Mouse (Mus musculus): ENCODE results near the gene Mrrf. TPM values are rescaled to one million over a fixed set of nuclear protein-coding genes. Genes with fewer than 3 reads are reported as not detected.
"Not testable (repeated sequence)": the region's sequence is repeated elsewhere in the genome, so short reads cannot be mapped to it uniquely, and the experiment has no call there.

Mrrf gene
- polyA plus RNA-seq, 1 experiment from 2014 or later, result 39.9 TPM

GRCm38 (mm10) chr2:36184876-36185275, 48.7 kb downstream of the Mrrf start:
- no peak overlapping the region for H3K9ac ChIP-seq (ENCODE audit: low read length)
- H3K36me3 ChIP-seq (ENCODE audit: control insufficient read depth, insufficient read depth, low read length), result 0 out of 2 replicates have a peak, but pooled peaks cover 3% of the 10 kb centered on the region
- H3K4me2 ChIP-seq (ENCODE audit: low read length), result no peak overlapping the region
- WGBS, result 78% methylated on average over 6 of the region's 6 CpGs
- H3K27me3 ChIP-seq (replicated peaks; ENCODE audit: control insufficient read depth, insufficient read depth, low read length), result no peaks in the 10 kb centered on the region
- DNase-seq (ENCODE audit: low spot score), result no peak
- no peak overlapping the region for H3K27ac ChIP-seq (ENCODE audit: low read depth, low read length)
- H3K4me3 ChIP-seq (ENCODE audit: low read depth, low read length), result no peak overlapping the region
- no peaks in the 10 kb centered on the region for H3K9me3 ChIP-seq (replicated peaks; ENCODE audit: control insufficient read depth, low read length)
- no peak for ATAC-seq
- H3K4me1 ChIP-seq (ENCODE audit: control insufficient read depth, insufficient read depth, low read length), result no peaks in the 10 kb centered on the region

- WGBS, result 90% methylated on average over 6 of the region's 6 CpGs
- not testable (repeated sequence) for H3K27me3 ChIP-seq (replicated peaks; ENCODE audit: control insufficient read depth, insufficient read depth, low read length); H3K9ac ChIP-seq (ENCODE audit: low read length); H3K4me1 ChIP-seq (ENCODE audit: control insufficient read depth, insufficient read depth, low read length); DNase-seq (ENCODE audit: low spot score); H3K36me3 ChIP-seq (ENCODE audit: control insufficient read depth, insufficient read depth, low read length); H3K27ac ChIP-seq (ENCODE audit: low read depth, low read length); ATAC-seq; H3K4me3 ChIP-seq (ENCODE audit: low read depth, low read length); H3K9me3 ChIP-seq (replicated peaks; ENCODE audit: control insufficient read depth, low read length); H3K4me2 ChIP-seq (ENCODE audit: low read length)
These were observed 53.0 kb downstream of the Mrrf start for GRCm38 (mm10) chr2:36189200-36189599.

- Histone ChIP-seq H3K4me2 (ENCODE audit: low read length) (no peak overlapping the region), H3K9ac (ENCODE audit: low read length) (no peak overlapping the region), H3K27ac (ENCODE audit: low read depth, low read length) (no peak overlapping the region), H3K9me3 (replicated peaks; ENCODE audit: control insufficient read depth, low read length) (no peaks in the 10 kb centered on the region), H3K4me1 (ENCODE audit: control insufficient read depth, insufficient read depth, low read length) (no peaks in the 10 kb centered on the region), H3K4me3 (ENCODE audit: low read depth, low read length) (no peak overlapping the region), H3K27me3 (replicated peaks; ENCODE audit: control insufficient read depth, insufficient read depth, low read length) (no peaks in the 10 kb centered on the region), H3K36me3 (ENCODE audit: control insufficient read depth, insufficient read depth, low read length) (no peaks in the 10 kb centered on the region)
- no peak for ATAC-seq
- DNase-seq (ENCODE audit: low spot score), result no peak
- WGBS, result 61% methylated on average over 12 of the region's 12 CpGs
These were observed 55.1 kb downstream of the Mrrf start for GRCm38 (mm10) chr2:36191098-36191941.

GRCm38 (mm10) chr2:36197021-36197420, 60.8 kb downstream of the Mrrf start:
- no peak for DNase-seq (ENCODE audit: low spot score)
- Histone ChIP-seq H3K27ac (ENCODE audit: low read depth, low read length) (no peak overlapping the region), H3K4me3 (ENCODE audit: low read depth, low read length) (no peak overlapping the region), H3K36me3 (ENCODE audit: control insufficient read depth, insufficient read depth, low read length) (no peaks in the 10 kb centered on the region), H3K27me3 (replicated peaks; ENCODE audit: control insufficient read depth, insufficient read depth, low read length) (peaks cover 13% of the 10 kb centered on the region), H3K9ac (ENCODE audit: low read length) (no peak overlapping the region), H3K4me2 (ENCODE audit: low read length) (no peak overlapping the region), H3K9me3 (replicated peaks; ENCODE audit: control insufficient read depth, low read length) (no peaks in the 10 kb centered on the region), H3K4me1 (ENCODE audit: control insufficient read depth, insufficient read depth, low read length) (peaks cover 7% of the 10 kb centered on the region; the same call in 1 of the 2 replicates)
- 51% methylated on average over 3 of the region's 3 CpGs for WGBS
- ATAC-seq, result no peak

GRCm38 (mm10) chr2:36197919-36198881, 62.0 kb downstream of the Mrrf start:
- peaks cover 10% of the 10 kb centered on the region; the same call in 1 of the 2 replicates for H3K4me1 ChIP-seq (ENCODE audit: control insufficient read depth, insufficient read depth, low read length)
- ATAC-seq (peak; percentile 59), DNase-seq (ENCODE audit: low spot score) (no peak)
- H3K4me3 ChIP-seq (ENCODE audit: low read depth, low read length), result no peak overlapping the region
- H3K27ac ChIP-seq (ENCODE audit: low read depth, low read length), result peak overlapping the region; percentile 35
- H3K27me3 ChIP-seq (replicated peaks; ENCODE audit: control insufficient read depth, insufficient read depth, low read length), result peaks cover 13% of the 10 kb centered on the region
- peak overlapping the region; percentile 31; the same call in 1 of the 2 replicates for H3K4me2 ChIP-seq (ENCODE audit: low read length)
- H3K9me3 ChIP-seq (replicated peaks; ENCODE audit: control insufficient read depth, low read length), result no peaks in the 10 kb centered on the region
- H3K9ac ChIP-seq (ENCODE audit: low read length), result peak overlapping the region; percentile 25; the same call in 1 of the 2 replicates
- 11% methylated on average over 20 of the region's 20 CpGs for WGBS
- H3K36me3 ChIP-seq (ENCODE audit: control insufficient read depth, insufficient read depth, low read length), result no peaks in the 10 kb centered on the region

- 7% methylated on average over 3 of the region's 3 CpGs for WGBS
- ATAC-seq (no peak), DNase-seq (ENCODE audit: low spot score) (no peak)
- Histone ChIP-seq H3K4me3 (ENCODE audit: low read depth, low read length) (no peak overlapping the region), H3K9me3 (replicated peaks; ENCODE audit: control insufficient read depth, low read length) (no peaks in the 10 kb centered on the region), H3K4me2 (ENCODE audit: low read length) (peak overlapping the region; percentile 31; the same call in 1 of the 2 replicates), H3K4me1 (ENCODE audit: control insufficient read depth, insufficient read depth, low read length) (peaks cover 13% of the 10 kb centered on the region; the same call in 1 of the 2 replicates), H3K27me3 (replicated peaks; ENCODE audit: control insufficient read depth, insufficient read depth, low read length) (peaks cover 13% of the 10 kb centered on the region), H3K27ac (ENCODE audit: low read depth, low read length) (peak overlapping the region; percentile 35; the same call in 1 of the 2 replicates), H3K36me3 (ENCODE audit: control insufficient read depth, insufficient read depth, low read length) (no peaks in the 10 kb centered on the region), H3K9ac (ENCODE audit: low read length) (peak overlapping the region; percentile 25; the same call in 1 of the 2 replicates)
These were observed 62.7 kb downstream of the Mrrf start for GRCm38 (mm10) chr2:36198882-36199262.

GRCm38 (mm10) chr2:36200813-36201212, 64.6 kb downstream of the Mrrf start:
- ATAC-seq, result no peak
- no peak overlapping the region for H3K4me2 ChIP-seq (ENCODE audit: low read length)
- WGBS, result 84% methylated on average over 2 of the region's 2 CpGs
- peaks cover 13% of the 10 kb centered on the region for H3K27me3 ChIP-seq (replicated peaks; ENCODE audit: control insufficient read depth, insufficient read depth, low read length)
- peaks cover 13% of the 10 kb centered on the region; the same call in 1 of the 2 replicates for H3K4me1 ChIP-seq (ENCODE audit: control insufficient read depth, insufficient read depth, low read length)
- DNase-seq (ENCODE audit: low spot score), result no peak
- no peaks in the 10 kb centered on the region for H3K36me3 ChIP-seq (ENCODE audit: control insufficient read depth, insufficient read depth, low read length)
- H3K9me3 ChIP-seq (replicated peaks; ENCODE audit: control insufficient read depth, low read length), result no peaks in the 10 kb centered on the region
- no peak overlapping the region for H3K4me3 ChIP-seq (ENCODE audit: low read depth, low read length)
- H3K27ac ChIP-seq (ENCODE audit: low read depth, low read length), result no peak overlapping the region
- no peak overlapping the region for H3K9ac ChIP-seq (ENCODE audit: low read length)

GRCm38 (mm10) chr2:36201756-36202610, 65.8 kb downstream of the Mrrf start:
- Histone ChIP-seq H3K36me3 (ENCODE audit: control insufficient read depth, insufficient read depth, low read length) (no peaks in the 10 kb centered on the region), H3K27me3 (replicated peaks; ENCODE audit: control insufficient read depth, insufficient read depth, low read length) (peaks cover 13% of the 10 kb centered on the region), H3K9me3 (replicated peaks; ENCODE audit: control insufficient read depth, low read length) (no peaks in the 10 kb centered on the region), H3K27ac (ENCODE audit: low read depth, low read length) (peak overlapping the region; percentile 76), H3K4me2 (ENCODE audit: low read length) (peak overlapping the region; percentile 86), H3K9ac (ENCODE audit: low read length) (peak overlapping the region; percentile 61; the same call in 1 of the 2 replicates), H3K4me3 (ENCODE audit: low read depth, low read length) (peak overlapping the region; percentile 35; the same call in 1 of the 2 replicates), H3K4me1 (ENCODE audit: control insufficient read depth, insufficient read depth, low read length) (peaks cover 13% of the 10 kb centered on the region; the same call in 1 of the 2 replicates)
- DNase-seq (ENCODE audit: low spot score), result no peak
- WGBS, result 20% methylated on average over 18 of the region's 18 CpGs
- ATAC-seq, result no peak
